Mouse (Mus musculus): ENCODE measurements around the gene St6galnac3.
A peak's percentile ranks its signal among the peaks of the same experiment; 100 is the strongest.

St6galnac3 gene

GRCm38 (mm10) chr3:153354186-153354987, 370.6 kb downstream of the St6galnac3 start:
- no peak for DNase-seq (ENCODE audit: low spot score in 2 of 2)

- peak in 1 of 2 experiments; percentile 43 for DNase-seq (ENCODE audit: low spot score in 2 of 2)
Observed at GRCm38 (mm10) chr3:153353313-153354103, 371.5 kb downstream of the St6galnac3 start.

GRCm38 (mm10) chr3:153349981-153350380, 375.0 kb downstream of the St6galnac3 start:
- DNase-seq (ENCODE audit: low spot score in 2 of 2) = no peak

DNA sequence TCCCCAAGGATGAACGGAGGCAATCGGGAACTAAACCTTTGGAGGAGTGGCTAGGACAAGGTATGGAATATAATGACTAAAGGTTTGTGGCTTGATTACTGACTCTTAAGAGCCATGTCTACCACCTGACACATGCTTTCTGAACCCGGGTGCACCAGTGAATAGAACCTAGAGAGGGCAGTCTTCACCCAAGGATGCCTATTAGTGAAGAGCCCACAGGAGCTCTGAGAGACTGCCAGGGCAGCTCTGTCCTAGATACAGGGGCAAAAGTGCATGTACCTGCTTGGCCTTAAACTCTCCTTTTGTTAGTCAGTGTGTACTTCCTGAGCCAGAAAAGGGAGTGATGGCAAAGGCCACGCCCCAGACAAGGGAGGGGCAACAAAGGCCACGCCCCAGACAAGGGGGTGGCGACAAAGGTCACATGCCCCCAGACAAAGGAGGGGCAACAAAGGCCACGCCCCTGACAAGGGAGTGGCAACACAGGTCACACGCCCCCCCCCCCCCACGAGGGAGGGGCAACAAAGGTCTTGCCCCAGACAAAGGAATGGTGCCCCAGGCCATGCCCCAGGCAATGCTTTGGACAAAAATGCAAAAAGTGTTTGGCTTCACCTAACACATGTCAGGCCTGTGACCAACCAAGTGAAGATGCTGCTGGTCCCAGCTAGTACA, 376.0 kb downstream of the St6galnac3 start:
- DNase-seq (ENCODE audit: low spot score in 2 of 2) = no peak

- no peak for DNase-seq (ENCODE audit: low spot score in 2 of 2)
Observed at GRCm38 (mm10) chr3:153344979-153345378, 380.0 kb downstream of the St6galnac3 start.

GRCm38 (mm10) chr3:153339940-153340339, 385.0 kb downstream of the St6galnac3 start:
- no peak for DNase-seq (ENCODE audit: low spot score in 2 of 2)

DNA sequence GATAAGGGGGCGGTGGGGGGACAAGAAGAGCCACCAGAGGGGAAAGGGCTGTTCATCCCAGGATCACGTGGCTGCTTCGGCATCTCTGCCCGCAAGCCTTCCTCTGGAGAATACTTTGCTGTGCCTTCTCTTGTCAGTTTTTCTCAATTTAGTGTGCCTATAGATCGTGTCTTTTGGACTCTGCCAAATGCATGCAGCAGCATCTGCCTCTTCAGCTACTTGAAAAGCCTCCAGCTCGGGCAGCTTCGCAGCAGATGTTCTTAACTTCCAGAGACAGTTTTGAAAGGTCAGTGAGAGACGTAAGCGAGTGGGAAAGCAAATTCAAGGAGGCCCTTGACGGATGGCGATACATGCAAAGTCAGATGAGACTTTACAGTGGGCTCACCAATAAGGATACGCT, 385.9 kb downstream of the St6galnac3 start:
- peak in 1 of 2 experiments; percentile 64 for DNase-seq (ENCODE audit: low spot score in 2 of 2)

DNA sequence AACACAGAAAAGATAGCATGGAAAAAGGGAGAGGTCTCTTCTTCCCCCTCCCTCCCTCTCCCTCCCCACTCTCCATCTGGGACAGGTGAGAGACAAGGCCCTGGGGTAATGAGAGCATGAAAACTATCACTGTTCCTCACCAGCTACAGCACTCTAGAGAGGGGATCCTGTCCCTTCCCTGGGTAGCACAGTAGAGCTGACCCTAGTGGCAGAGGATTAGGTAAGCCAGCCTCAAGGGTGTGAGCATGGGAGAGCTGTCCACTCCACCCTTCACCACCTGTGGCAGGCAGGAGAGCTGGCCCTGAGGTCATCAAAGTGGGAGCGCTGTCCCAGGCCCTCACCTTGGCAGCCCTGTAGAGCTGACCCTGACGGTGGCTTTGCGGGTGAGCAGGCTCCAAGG, 387.2 kb downstream of the St6galnac3 start:
- no peak for DNase-seq (ENCODE audit: low spot score in 2 of 2)

GRCm38 (mm10) chr3:153337221-153337620, 387.8 kb downstream of the St6galnac3 start:
- no peak for DNase-seq (ENCODE audit: low spot score in 2 of 2)

DNA sequence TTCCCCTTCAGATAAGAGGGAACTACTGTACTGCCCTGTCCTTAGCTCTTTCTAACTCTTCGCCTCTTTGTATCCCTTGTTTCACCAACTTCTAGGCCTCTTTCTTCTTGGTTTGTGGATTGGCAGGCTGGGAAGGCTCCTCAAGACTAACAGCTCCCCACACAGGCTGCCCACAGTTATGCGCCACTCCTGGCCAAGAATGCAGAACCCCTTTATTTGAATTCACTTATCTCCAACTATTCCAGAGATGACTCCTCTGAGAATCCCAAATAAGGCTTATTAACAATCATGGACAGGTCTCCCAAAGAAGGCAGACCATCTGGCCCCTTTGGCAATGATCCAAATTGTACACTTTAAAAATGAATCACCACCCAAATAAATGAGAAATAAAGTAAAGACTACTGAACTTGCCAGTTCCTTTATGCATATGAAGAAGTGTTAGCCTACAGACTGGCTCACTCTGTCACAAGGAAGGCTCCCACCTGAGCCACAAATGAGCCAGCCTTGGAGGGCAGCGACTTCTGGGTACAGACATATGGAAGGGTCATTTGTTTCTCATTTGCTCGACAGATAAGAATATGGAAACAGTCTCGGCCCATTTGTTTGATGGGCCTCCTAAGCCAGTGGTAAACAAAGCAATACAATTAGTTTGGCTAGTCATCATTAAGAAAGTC, 390.7 kb downstream of the St6galnac3 start:
- DNase-seq (ENCODE audit: low spot score in 2 of 2) = no peak

GRCm38 (mm10) chr3:153324307-153324706, 400.7 kb downstream of the St6galnac3 start:
- no peak for DNase-seq (ENCODE audit: low spot score in 2 of 2)

DNA sequence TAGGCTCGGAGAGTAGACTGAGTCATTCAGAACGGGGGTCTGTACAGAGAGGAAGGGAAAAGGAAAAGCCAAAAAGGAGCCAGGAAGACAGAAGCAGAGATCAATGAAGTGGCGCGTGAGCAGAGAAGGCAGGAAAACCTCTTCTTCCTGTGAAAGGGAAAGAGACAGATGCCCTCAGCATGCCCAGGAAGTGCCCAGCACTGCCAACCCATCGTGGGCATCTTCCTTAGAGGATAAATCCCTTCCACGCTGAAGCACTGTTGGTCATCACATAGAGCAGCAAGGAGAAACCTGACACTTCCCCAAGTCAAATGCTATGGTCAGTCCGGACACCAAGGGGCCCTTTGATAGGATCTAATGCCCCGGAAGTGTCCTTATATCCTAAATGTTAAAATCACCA, 401.5 kb downstream of the St6galnac3 start:
- DNase-seq (ENCODE audit: low spot score in 2 of 2) = no peak

- no peak for DNase-seq (ENCODE audit: low spot score in 2 of 2)
Observed at GRCm38 (mm10) chr3:153313583-153313982, 411.4 kb downstream of the St6galnac3 start.

DNA sequence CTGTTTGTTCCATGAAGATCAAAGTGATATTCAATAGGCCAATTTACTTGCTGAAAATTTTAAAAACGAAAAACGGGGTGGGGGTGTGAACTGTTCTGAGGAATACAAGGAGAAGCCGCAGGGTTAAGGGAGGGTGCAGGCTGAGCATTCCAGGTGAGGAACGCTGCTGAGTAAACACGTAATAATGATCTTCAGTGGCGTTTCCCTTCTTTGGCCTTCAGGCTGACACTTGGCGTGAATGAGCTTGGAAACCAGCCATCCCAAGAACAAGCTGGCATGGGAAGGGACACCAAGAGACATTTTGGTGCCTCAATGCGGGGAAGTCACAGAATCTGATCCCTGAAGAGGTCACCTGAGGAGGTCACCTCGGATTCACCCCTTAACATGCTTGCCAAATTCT, 411.8 kb downstream of the St6galnac3 start:
- DNase-seq (ENCODE audit: low spot score in 2 of 2) = no peak

DNA sequence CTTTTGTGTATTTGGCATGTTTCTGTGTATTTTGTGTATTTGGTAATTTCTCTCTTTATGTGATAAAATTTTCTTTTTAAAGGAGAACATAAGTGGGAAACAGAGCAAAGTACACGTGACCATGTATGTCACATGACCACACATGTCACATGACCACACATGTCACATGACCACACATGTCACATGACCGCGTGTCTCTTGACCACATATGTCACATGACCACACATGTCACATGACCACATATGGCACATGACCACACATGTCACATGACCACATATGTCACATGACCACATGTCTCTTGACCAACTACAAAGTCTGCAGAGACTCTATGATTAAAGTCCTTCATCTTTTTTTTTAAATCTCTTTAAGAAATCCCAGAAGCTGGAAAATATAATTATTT, 413.0 kb downstream of the St6galnac3 start:
- no peak for DNase-seq (ENCODE audit: low spot score in 2 of 2)

GRCm38 (mm10) chr3:153308379-153308778, 416.6 kb downstream of the St6galnac3 start:
- no peak for DNase-seq (ENCODE audit: low spot score in 2 of 2)

DNA sequence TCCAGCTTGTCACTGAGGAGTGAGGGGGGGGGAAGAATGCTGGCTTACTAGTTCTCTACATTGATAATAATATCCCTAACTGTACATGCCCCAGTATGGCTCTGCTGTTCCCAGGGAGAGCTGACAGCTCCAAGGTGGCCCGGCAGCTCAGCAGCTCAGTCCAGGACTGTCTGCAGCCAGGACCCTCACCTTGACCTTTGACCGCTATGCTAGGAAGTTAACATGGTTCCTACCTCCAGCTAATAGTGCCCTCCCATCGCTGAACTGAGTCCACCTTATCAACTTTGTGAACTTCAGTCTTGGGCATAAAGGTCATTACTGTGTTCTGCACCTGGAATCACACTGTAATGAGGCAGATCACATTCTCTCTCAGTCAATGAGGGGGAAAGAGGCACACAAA, 419.8 kb downstream of the St6galnac3 start:
- DNase-seq (ENCODE audit: low spot score in 2 of 2) = no peak

GRCm38 (mm10) chr3:153302376-153302775, 422.6 kb downstream of the St6galnac3 start:
- DNase-seq (ENCODE audit: low spot score in 2 of 2) = no peak

- DNase-seq (ENCODE audit: low spot score in 2 of 2) = no peak
Observed at GRCm38 (mm10) chr3:153296375-153297068, 428.5 kb downstream of the St6galnac3 start.

DNA sequence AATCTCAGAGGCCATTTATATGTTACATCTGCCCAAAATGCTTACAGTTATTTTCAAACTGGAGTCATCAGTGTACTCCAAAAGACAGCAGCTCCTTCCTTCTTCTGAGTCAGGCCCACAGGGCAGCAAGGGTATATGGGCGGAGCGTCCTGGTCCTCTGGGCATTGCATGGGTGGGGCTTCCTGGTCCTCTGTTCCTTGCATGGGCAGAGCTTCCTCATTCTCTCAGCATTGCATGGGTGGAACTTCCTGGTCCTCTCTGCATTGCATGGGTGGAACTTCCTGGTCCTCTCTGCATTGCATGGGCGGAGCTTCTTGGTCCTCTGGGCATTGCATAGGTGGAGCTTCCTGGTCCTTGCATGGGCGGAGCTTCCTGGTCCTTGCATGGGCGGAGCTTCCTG, 432.1 kb downstream of the St6galnac3 start:
- DNase-seq (ENCODE audit: low spot score in 2 of 2) = no peak

DNA sequence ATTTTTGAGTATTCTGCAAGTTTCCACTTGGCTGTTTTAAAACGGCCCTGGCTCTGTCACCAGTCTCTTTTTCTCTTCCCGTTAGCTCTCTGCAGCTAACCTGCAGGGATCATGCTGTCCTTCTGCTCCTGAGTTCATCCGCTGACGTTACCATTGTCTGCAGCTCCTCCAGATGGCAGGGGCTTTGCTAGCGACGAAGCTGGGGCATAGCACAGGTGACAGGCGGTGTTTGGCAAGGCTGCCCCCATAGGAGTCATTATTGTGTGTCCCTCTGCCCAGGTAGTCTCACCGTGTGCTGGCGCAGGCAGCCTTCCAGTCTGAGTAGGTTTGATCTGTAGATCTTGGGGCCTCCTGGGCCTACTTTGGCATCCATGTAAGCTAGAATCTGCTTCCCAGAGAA, 432.6 kb downstream of the St6galnac3 start:
- no peak for DNase-seq (ENCODE audit: low spot score in 2 of 2)
